Mouse (Mus musculus) hematopoietic stem cell, adult 5-6 weeks (primary cell): ENCODE data around the gene P2rx2. TPM values are rescaled to one million over a fixed set of nuclear protein-coding genes. Genes with fewer than 3 reads are reported as not detected.

Experiments
- ATAC-seq, 2 experiments: fragments of 125-278 bp in 1 of 2; replicated peaks in 1 of 2; 2 replicates each; pipeline ENCODE4 v1.8.0; 2016 to 2017; ENCODE audit warnings: inconsistent platforms in 2 of 2, mild to moderate bottlenecking in 2 of 2, moderate number of reproducible peaks in 2 of 2, low read depth in 1 of 2, moderate TSS enrichment in 1 of 2; ENCODE audit not compliant: low FRiP score in 2 of 2, poor library complexity in 2 of 2, severe bottlenecking in 2 of 2, insufficient read depth in 1 of 2, low TSS enrichment in 1 of 2
- total RNA-seq: library from RNA; stranded (forward); fragments of 172-1452, 232-1000 nt; gene quantifications from 2 replicates; pipeline ENCODE4 v1.2.3, GENCODE M21; 2017

The P2rx2 gene
- 0.65 TPM in 1 of 2 replicates, not detected in the other for total RNA-seq

DNA sequence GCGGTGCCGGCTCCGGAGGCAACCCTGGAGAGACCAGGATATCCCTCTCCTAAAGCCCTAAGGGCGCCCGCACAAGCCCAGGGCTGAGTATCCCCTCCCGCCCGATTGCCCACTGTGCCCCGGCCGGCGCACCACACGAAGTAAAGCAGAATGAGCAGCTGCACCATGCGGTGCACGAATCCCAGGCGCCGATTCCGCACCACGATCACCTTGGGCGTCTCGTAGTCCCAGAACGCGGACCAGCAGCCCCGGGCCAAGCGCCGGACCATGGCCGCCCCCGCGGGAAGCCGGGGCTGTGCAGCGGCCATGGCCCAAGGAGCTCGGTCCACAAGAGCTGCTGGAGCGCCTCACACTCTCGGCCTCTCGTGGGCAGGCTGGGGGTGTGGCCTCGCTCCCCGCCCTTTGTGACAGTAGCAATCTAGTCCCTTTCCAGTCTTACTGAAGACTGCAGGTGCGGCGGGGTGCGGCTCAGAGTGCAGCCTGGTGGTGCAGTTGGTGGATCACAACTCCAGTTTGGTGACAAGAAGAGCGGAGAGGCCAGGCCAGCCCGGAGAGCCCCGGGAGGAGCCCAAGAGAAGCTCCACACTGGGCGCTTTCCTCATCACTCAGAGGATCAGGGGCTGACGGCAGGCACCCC lies at the start of gene P2rx2:
TSS of gene P2rx2 (minus strand) at position 565 of the 637 bp plus-strand sequence.
- ATAC-seq = peak; percentile 29 to 63

DNA sequence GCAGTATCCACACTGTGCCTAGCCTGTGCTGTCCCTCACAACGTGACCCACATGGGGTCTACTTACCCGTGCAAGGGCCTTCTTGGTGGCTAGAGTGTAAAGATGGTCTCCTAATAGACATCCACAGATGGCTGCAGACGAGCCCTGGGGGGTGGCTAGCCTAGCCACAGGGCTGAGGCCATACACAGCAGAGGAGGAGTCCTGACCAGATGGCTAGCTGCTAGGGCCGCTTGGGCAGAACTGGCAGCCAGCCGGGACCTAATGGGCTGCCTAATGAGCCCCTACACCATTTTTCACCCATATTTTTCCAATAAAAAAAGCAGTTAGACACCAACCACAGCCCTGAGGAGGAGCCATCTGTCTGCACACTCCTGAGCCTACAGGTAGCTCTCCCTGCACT lies 49.7 kb upstream of the P2rx2 start:
- no peak for ATAC-seq

DNA sequence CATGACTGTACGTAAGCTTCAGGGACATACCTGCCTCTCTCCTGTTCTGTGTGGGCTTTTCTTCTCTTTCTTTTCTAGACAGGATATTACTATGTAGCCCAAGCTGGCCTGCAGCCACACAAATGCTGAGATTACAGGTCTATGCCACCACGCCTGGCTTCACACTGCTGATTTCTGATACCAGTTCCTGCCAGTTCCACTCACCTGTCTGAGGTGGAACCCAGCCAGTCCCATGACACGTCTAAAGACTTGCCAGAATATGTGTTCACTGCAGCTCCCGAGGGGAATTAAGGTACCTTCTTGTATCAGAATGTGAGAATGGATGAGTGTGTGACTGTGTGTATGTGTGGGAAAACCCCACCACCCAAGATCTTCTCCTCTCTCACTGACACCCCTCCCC lies 47.6 kb upstream of the P2rx2 start:
- no peak for ATAC-seq

DNA sequence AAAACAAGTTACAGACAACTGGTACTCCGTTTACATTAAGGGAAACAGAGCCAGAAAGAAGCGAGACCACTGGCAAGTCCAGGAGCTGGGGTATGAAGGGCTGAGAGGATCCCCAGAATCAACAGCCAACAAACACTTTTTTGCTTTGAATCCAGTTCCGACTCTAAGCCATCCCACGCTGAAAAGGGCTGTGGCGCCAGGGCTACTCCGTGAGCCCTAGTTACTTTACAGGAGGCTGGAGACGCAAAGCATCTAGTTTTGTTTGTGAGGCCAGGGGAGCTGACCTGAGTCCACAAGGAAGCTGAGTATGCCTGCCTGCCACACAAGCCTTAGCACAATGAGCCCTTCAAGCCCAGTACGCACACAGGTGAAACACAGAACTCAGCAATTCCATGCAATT lies 44.3 kb upstream of the P2rx2 start:
- ATAC-seq = no peak

DNA sequence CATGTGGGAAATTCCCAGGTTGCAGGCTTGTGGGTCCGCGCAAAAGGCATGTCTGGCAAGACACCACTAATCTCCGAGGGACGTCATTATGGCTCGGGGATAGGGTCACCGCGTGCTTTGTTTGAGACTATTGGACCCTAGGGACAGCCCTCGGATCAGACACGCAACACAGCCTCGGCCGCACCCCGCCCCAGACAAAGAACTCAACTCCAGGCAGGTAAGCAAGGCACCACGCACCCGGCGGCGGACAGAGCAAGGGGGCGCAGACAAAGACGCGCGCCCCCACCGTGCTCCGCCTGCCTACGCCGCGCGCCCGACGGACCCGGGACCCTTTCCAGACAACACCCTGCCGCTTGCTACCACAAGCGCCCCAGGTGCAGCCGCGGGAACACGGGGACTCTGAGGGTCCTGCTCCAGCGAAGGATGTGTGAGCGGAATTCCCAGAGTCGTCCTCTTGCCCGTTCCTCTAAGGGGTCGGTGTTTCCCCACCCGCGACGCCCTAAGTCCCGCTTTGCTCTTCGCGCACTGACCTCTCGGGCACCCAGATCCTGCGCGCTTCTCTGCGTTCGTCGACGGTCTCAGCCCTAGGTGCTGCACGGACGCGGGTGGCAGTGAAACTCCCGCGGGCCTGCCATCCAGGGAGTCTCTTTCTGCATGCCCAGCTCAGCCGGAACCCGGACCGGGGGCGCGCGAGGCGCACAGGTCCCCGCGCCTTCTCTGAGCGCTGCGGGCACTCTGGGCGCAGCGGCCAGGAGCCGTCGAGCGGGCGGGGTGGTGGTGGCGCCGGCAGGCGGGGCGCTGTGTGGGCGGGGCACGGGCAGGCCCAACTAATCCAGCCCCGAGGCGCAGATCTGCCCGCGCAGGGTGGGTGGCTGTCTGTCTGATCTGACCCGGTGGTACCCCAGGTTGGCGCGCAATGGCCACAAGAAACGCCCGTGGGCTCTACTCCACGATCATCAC lies 43.6 kb upstream of the P2rx2 start:
- peak; percentile 44 to 56; a peak in 2 of 4 replicates for ATAC-seq

DNA sequence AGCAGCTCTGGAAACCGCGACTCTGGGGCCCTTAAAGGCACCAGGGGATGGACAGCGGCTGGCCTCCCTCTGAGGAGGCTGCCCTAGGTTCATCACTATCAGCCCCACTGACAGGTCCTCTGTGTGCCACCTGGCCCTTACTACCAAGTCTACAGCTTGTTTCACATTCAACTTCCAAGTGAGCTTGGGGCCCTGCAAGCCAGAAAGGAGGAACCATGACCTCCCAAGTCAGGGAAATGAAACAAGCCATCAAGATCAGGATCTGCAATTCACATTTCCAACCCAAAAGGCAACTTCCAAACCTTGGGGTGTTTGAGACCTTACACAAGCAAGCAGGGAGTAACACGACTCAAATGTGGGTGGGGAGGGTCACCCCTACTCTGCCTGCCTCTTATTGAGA lies 42.3 kb upstream of the P2rx2 start:
- ATAC-seq = no peak

DNA sequence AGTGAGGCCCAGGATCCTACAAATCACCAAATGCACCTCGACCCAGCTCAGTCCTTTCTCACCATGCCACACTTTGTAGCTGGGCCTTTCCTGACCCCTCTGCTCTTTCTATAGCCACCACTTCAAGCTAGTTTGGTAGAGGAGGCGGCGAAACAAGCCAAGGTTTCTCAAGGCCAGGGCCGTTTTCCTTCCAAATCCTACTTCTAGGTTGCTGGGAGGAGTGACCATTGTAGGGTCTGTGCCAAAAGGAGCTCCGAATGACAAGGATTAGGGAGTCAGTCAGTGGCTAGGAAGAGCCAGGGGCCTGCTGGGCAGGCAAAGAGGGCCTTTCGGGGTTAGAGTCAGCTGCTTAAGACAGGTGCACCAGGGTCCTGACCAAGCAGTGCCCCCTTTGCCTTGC lies 41.5 kb upstream of the P2rx2 start:
- no peak for ATAC-seq

DNA sequence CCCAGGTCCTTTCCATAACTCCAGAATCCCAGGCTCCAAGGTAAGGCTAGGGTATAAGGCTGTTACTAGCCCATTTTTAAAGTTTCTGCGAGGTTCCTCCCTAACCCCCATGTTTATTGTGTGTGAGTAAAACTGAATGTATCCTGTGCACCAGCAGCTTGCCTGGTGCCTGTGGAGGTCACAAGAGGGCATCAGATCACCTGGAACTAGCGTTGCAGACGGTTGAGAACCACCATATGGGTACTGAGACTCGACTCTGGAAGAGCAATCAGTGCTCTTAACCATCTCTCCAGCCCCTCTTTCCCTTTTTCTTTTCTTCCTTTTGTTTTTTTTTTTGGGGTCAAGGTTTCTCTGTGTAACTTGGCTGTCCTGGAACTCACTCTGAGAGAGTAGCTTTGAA lies 36.8 kb upstream of the P2rx2 start:
- no peak for ATAC-seq

DNA sequence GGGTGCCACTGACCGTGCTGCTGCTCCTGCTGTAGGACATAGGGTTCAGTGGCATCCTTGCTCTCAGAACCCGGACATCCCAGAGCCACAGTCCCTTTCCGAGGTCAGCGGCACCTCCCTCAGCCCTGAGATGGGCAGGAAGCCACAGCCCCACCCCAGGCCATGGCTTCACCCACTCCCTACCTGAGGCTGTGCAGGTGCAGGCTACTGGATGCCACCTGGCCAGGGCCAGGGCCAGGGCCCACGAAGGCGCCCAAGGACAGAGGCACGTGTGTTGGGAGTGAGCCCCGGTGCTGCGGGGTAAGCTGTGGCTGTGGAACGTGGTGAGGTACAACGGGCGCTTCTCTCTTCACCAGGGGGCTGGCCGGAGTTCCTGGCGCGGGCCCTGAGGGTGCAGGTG lies 36.1 kb upstream of the P2rx2 start:
- ATAC-seq = no peak

DNA sequence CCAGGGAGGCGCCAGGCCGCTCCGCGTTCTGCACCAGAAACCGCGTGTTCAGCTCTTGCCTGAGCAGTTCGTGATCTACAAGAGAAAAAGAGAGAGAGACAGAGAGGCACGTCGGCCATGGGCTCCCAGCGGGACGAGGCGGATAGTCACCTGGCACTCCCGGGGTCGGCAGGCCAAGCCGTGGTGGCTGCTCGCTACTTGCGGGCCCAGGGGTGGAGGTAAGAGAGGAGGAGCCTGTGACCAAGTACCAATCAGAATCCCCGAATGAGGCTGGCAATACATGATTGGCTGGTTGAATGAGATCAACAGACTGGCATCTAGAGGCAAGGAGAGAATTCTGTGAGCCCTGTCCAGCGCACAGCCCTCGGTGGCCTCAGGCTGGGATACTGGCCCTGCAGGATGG lies 35.2 kb upstream of the P2rx2 start:
- no peak for ATAC-seq

DNA sequence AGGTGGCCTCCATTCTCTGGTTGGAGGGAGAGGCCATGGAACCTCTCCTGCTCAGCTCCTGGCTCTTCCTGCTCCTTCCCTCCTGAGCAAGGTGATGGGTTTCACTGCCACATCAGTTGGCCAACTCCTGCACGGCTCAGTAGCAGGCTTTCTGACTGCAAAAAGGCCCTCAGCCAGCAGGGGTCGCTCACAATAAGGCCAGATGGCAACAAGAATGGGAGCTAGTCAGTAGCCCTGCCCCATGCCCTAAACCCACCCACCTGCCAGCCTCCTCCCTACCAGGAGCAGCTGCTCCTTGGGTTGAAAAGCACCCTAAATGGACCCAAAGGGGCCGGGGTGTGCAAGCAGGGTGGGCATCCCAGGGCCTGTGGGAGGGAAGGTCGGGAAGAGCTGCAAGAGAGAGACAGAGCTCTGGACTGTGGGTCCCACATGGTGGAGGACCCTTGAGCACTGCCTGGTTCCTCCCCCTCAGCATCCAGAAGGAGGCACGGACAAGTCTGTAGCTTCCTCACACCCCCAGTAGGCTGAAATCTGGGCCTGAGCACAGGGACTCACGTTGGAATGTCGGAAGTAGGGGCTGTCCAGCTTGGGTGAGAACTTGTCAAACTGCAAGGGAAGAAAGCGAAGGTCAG lies 33.9 kb upstream of the P2rx2 start:
- ATAC-seq = peak; percentile 46 to 71; a peak in 2 of 4 replicates

DNA sequence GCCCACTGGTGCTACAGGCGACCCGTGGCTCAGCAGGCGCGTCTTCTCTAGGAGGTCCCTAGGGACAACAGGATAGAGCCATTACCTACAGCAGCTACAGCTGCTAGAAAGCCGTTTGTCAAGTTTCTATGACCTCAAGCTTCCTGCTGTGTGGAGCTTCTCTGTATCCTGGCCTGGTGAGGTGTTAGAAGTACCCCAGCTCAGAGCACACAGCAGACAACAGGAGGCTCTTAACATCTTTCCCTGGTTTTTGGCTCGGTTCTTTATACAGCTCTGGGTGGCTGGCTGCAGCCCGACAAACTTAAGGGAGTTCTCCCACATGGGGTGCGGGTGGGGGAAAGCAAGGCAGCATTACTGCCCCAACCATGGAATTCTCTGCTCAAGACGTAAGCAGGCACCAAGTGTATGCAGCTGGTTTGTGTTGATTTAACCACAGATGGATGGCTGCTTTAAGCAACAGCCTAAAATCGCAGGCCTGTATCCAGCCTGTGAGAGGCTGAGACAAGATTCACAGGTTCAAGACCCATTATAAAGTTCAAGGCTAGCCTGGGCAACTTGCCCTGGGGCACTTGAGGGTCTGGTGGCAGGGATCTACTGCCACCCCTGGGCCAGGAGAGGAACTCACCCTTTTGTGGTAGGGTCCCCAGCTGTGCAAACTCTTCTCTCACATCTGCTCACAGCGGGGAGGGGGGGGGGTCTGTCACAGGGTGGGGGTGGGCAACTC lies 21.0 kb upstream of the P2rx2 start:
- no peak for ATAC-seq

DNA sequence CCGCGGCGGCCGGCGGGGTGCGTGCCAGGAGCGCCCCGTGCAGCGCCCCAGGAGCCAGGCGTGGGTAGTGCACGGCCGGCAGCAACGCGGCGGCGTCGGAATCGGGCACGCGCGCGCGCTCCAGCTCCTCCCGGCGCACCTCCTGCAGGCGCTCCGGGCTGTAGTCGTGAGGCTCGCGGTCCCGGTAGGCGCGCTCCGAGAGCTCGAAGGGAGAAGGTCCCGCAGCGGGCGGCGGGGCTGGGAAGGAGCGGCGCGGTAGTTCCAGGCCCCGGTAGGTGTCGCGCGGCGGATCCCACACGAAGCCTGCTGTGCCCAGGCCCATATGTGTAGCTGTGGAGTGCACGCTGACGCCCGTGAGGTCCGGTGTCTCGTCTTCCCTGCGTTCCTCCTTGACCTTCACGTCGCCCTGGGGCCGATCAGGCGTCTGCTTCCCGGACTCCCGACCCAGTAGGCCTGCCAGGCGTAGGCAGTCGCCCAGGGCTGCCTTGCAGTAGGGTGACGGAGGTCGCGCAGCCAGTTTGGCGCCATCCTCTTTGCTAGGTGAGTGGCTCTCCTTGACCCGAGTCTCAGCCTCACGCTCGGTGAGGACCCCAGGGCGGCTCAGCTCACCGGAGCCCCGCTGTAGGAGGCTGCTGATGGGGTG lies 20.3 kb upstream of the P2rx2 start:
- ATAC-seq = peak; percentile 74 to 78

DNA sequence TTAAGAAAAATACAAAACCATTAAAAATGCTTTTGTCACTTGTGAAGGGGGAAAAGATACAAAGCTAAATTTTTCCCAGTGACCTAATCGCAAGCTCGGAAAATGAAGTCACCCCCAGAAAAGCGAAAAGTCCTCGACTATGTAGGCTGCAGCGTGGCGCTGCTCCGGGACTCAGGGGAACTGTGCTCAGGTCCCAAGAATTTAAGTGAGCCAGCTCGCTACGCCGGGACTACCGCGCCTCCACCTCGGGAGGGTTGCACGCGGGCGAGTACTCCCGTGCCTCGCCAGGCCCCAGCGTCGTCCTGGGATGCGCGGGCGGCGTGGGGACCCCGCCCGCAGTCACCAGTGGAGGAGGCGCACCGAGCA lies 19.8 kb upstream of the P2rx2 start:
- peak in 1 of 2 experiments; percentile 40; a peak in 2 of 4 replicates for ATAC-seq

DNA sequence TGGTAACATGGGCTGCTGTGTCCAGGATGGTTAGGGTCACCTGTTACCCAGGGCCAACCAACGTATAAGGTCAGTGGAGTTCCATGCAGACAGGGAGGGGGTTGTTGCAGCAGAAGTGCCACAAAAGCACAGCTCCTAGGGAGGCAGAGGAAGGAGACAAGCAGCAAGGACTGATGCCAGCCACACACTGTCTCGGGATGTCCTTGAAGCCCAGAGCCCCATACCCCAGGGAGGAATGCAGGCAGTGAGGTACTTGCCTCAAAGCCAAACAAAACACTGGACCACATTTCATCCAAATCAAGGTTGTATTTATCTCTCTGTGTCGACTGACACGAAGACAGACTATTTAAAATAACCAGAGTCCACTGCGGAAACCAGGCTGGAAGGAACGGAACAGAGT lies 18.5 kb upstream of the P2rx2 start:
- no peak for ATAC-seq

DNA sequence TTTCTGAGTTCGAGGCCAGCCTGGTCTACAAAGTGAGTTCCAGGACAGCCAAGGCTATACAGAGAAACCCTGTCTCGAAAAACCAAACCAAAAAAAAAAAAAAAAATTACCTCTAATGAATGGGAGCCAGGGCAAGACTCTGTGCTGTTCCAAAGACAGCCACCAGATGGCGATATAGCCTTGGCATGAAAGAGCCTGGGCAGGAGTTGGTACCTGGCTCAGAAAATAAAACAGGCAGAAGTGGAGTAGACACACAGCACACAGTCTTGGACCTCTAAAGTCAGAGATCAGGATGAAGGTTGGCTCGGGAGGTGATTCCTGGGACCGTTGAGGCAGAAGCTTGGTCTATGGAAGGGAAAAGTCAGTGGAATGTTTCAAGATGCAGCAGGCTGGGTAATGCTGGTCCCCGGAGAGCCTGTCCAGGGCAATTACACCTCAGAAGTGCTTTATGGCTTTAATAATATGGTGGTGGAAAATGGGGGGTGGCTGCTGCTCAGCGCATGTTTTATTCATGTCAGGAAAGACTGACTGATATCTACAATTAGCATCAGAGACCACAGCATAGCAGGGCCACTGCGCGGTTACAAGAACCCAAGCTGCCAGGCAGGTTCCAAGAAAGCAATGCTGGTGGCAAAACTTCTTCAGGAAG lies 14.6 kb upstream of the P2rx2 start:
- ATAC-seq = peak; percentile 62 to 78

DNA sequence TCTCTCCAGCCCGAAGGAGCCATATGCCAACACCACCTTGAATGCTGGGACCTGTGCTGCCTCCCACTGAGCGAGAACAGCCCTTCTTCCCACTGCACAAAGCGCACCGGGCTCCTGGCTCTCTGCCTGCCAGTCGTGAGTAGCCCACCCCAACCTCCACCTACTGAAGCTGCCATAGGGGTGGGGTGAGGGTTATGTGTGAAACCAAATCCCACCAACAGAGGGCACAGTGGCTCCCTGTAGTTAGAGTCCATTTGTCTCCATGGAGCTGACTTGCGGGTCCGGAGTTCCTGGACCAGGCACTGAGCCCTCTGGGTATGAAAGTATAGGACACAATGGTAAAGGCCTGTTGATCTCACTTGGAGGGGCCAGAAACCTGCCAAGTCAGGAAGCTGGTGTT lies 11.7 kb upstream of the P2rx2 start:
- peak; percentile 73 to 82 for ATAC-seq
